Mouse (Mus musculus): ENCODE measurements around the gene Slc44a5.

- no peak for TF ChIP-seq CTCF (IDR thresholded peaks at IDR 0.05; ENCODE audit: insufficient read depth, low read length)
- no peak for TF ChIP-seq POLR2A (IDR thresholded peaks at IDR 0.05; ENCODE audit: borderline replicate concordance, extremely low read depth, low read depth, low read length)
Observed at GRCm38 (mm10) chr3:154212551-154212950, 239.3 kb downstream of the Slc44a5 start.
